Mouse (Mus musculus) kidney, postnatal 25 days (tissue): ENCODE measurements at regions not wholly inside any gene's neighbourhood (a gene's known extent, or its start where the extent isn't known, plus 50 kb on each side); places are given as distances from the start of the nearest gene placed in this dataset.
"Not testable (repeated sequence)": the region's sequence is repeated elsewhere in the genome, so short reads cannot be mapped to it uniquely, and the experiment has no call there.

Experiments used
- DNase-seq, 2 experiments: peaks; one replicate each; pipeline ENCODE4 v3.0.0; 2021; ENCODE audit warnings: mixed read lengths in 2 of 2

- DNase-seq: no peak
Measured at GRCm38 (mm10) chr2:64440961-64441360, 343.1 kb upstream of the Fign start.

- not testable (repeated sequence) for DNase-seq
Measured at GRCm38 (mm10) chr2:64417129-64417528, 319.3 kb upstream of the Fign start.

- DNase-seq: no peak
Measured at GRCm38 (mm10) chr2:64413846-64414245, 316.0 kb upstream of the Fign start.

GRCm38 (mm10) chr2:64413263-64413662 is 315.4 kb upstream of the Fign start:
- DNase-seq: no peak

- DNase-seq: peak in 1 of 2 experiments; percentile 33
Measured at GRCm38 (mm10) chr2:64395946-64396345, 298.1 kb upstream of the Fign start.

GRCm38 (mm10) chr2:64394619-64395294 is 296.9 kb upstream of the Fign start:
- DNase-seq: no peak

GRCm38 (mm10) chr2:64394199-64394598 is 296.4 kb upstream of the Fign start:
- DNase-seq: no peak

- DNase-seq: no peak
Measured at GRCm38 (mm10) chr2:64369791-64370190, 272.0 kb upstream of the Fign start.

- no peak for DNase-seq
Measured at GRCm38 (mm10) chr2:64367188-64367587, 269.4 kb upstream of the Fign start.

GRCm38 (mm10) chr2:64366528-64366927 is 268.7 kb upstream of the Fign start:
- DNase-seq: no peak

GRCm38 (mm10) chr2:64356286-64356685 is 258.4 kb upstream of the Fign start:
- no peak for DNase-seq

- DNase-seq: no peak
Measured at GRCm38 (mm10) chr2:64325499-64325898, 227.7 kb upstream of the Fign start.
